Mouse (Mus musculus) layer of hippocampus, postnatal 14 days (tissue): ENCODE data around the gene Bpifb5. TPM values are rescaled to one million over a fixed set of nuclear protein-coding genes. Genes with fewer than 3 reads are reported as not detected.
"Not testable (repeated sequence)": the region's sequence is repeated elsewhere in the genome, so short reads cannot be mapped to it uniquely, and the experiment has no call there.

ENCODE experiments used
- DNase-seq, 2 experiments: peaks; one replicate each; pipeline ENCODE4 v3.0.0; 2021 to 2022; ENCODE audit warnings: low spot score in 2 of 2, mixed read lengths in 1 of 2
- total RNA-seq, 2 experiments: library from RNA; stranded (reverse); gene quantifications; 2 replicates each; pipeline ENCODE4 v1.2.3; 2021

Gene Bpifb5
- total RNA-seq, 2 experiments from 2014 or later, result not detected

- peak; percentile 64 to 84 for DNase-seq
Measured at GRCm38 (mm10) chr2:154233426-154233825, 9.9 kb downstream of the Bpifb5 start.

- no peak for DNase-seq
Measured at GRCm38 (mm10) chr2:154240771-154241170, 17.2 kb downstream of the Bpifb5 start.

- not testable (repeated sequence) for DNase-seq
Measured at GRCm38 (mm10) chr2:154242726-154243125, 19.2 kb downstream of the Bpifb5 start.

- DNase-seq, result peak; percentile 24 to 52
Measured at GRCm38 (mm10) chr2:154243356-154244036, 20.0 kb downstream of the Bpifb5 start.

- no peak for DNase-seq
Measured at GRCm38 (mm10) chr2:154245322-154245721, 21.8 kb downstream of the Bpifb5 start.

- DNase-seq, result not testable (repeated sequence)
Measured at GRCm38 (mm10) chr2:154255254-154255653, 31.7 kb downstream of the Bpifb5 start.

GRCm38 (mm10) chr2:154255770-154256169 is 32.2 kb downstream of the Bpifb5 start:
- no peak for DNase-seq

- DNase-seq, result not testable (repeated sequence)
Measured at GRCm38 (mm10) chr2:154257554-154257953, 34.0 kb downstream of the Bpifb5 start, which contains the start of gene Bpifb9a. Bpifb9a (plus strand) TSS chr2:154257854.

GRCm38 (mm10) chr2:154264397-154264796 is 40.9 kb downstream of the Bpifb5 start:
- DNase-seq, result not testable (repeated sequence)

Other genes starting within 250 kb of the Bpifb5 start
- gene Bpifa6, start 248.8 kb upstream of the Bpifb5 start, total RNA-seq, result not detected
- not detected for gene Bpifa2, start 215.5 kb upstream of the Bpifb5 start, total RNA-seq
- gene Bpifa3, start 93.4 kb upstream of the Bpifb5 start, total RNA-seq, result not detected
- gene Bpifa1, start 80.9 kb upstream of the Bpifb5 start, total RNA-seq, result not detected
- not detected for gene Bpifa5, start 61.1 kb upstream of the Bpifb5 start, total RNA-seq
- gene Bpifb1, start 32.9 kb upstream of the Bpifb5 start, total RNA-seq, result under 1 TPM; 0.48 to 0.71 TPM
- not detected for gene Bpifb9a, start 34.1 kb downstream of the Bpifb5 start, total RNA-seq
- gene Bpifb9b, start 83.5 kb downstream of the Bpifb5 start, total RNA-seq, result not detected
- 10 to 100 TPM; 14.4 to 16.0 TPM for gene Cdk5rap1, start 149.3 kb downstream of the Bpifb5 start, total RNA-seq
- 10 to 100 TPM; 43.6 to 47.1 TPM for gene Snta1, start 184.4 kb downstream of the Bpifb5 start, total RNA-seq
- gene Cbfa2t2, start 212.7 kb downstream of the Bpifb5 start, total RNA-seq, result 10 to 100 TPM; 43.3 to 50.4 TPM